Mouse (Mus musculus): ENCODE measurements around the gene Cxcl14.

DNA sequence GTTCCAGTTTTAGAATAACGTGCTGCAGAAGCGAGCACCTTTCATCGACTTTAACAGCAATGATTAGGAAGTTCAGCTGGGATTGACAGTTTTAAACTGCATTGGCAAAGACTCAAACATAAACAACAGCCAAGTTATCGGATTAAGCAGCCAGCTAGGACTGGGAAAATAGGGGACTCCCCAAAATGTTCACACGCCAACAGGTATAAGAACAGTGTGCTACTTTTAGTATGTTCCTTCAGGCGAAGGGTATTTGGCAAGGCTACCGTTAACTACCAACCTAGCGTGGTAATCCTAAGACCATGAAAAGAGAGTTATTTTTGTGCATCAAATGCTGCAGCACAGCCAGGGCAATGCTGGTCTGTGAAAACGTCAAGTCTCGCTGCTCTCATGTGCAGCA is 46.1 kb upstream of the Cxcl14 start:
- TF ChIP-seq RCOR1 (IDR thresholded peaks at IDR 0.05; ENCODE audit: low read depth, low read length), result no peak
- no peak for TF ChIP-seq POLR2A (IDR thresholded peaks at IDR 0.05; ENCODE audit: control insufficient read depth in 1 of 2, insufficient read depth in 1 of 2, low read depth in 1 of 2, low read length in 2 of 2, poor library complexity in 1 of 2)
- TF ChIP-seq GABPA (IDR thresholded peaks at IDR 0.05; ENCODE audit: low read depth, low read length), result no peak
- no peak for TF ChIP-seq ZKSCAN1 (IDR thresholded peaks at IDR 0.05; ENCODE audit: low read depth, low read length)
- no peak for TF ChIP-seq EP300 (IDR thresholded peaks at IDR 0.05; ENCODE audit: low read depth in 1 of 2, low read length in 2 of 2)
